Mouse (Mus musculus) stomach, embryonic 16.5 days (tissue): ENCODE measurements at regions not wholly inside any gene's neighbourhood (a gene's known extent, or its start where the extent isn't known, plus 50 kb on each side); places are given as distances from the start of the nearest gene placed in this dataset.

ENCODE experiments used
- ATAC-seq: fragments of 200-750 bp; cut with Nextera tagmentation; 2 replicates; pipeline ENCODE4 v1.8.0; 2017; ENCODE audit warnings: moderate number of reproducible peaks, moderate TSS enrichment; ENCODE audit not compliant: insufficient read depth, low FRiP score
- H3K27ac ChIP-seq: fragments of 300-500 bp; sonication (generic); 2 replicates; pipeline ENCODE4 v1.5.1; 2014; ENCODE audit warnings: low read length
- H3K27me3 ChIP-seq: fragments of 300-500 bp; sonication (generic); 2 replicates; pipeline ENCODE4 v1.6.1; 2014; ENCODE audit warnings: low read length, control low read depth, mixed read lengths; ENCODE audit not compliant: control insufficient read depth, insufficient read depth
- H3K36me3 ChIP-seq: fragments of 300-500 bp; sonication (generic); 2 replicates; pipeline ENCODE4 v1.6.1; 2014; ENCODE audit warnings: low read length; ENCODE audit not compliant: control insufficient read depth, insufficient read depth
- H3K4me1 ChIP-seq: fragments of 300-500 bp; sonication (generic); 2 replicates; pipeline ENCODE4 v1.6.1; 2014; ENCODE audit warnings: low read length, control low read depth, mixed read lengths; ENCODE audit not compliant: control insufficient read depth, insufficient read depth
- H3K4me2 ChIP-seq: fragments of 300-500 bp; sonication (generic); 2 replicates; pipeline ENCODE4 v1.6.1; 2014; ENCODE audit warnings: low read depth, low read length, mixed read lengths
- H3K4me3 ChIP-seq: fragments of 300-500 bp; sonication (generic); replicated peaks from 2 replicates; pipeline ENCODE4 v1.5.1; 2014; ENCODE audit warnings: mild to moderate bottlenecking, low read length
- H3K9ac ChIP-seq: fragments of 300-500 bp; sonication (generic); 2 replicates; pipeline ENCODE4 v1.6.1; 2014; ENCODE audit warnings: low read length
- H3K9me3 ChIP-seq: fragments of 300-500 bp; sonication (generic); replicated peaks from 2 replicates; pipeline ENCODE4 v1.6.1; 2016; ENCODE audit warnings: low read length, control low read depth; ENCODE audit not compliant: control insufficient read depth
- WGBS: fragments of 180-500 bp; shearing (Covaris S2); extraction: QIAGEN DNeasy Blood & Tissue Kit; methylation state at CpG from one replicate; pipeline ENCODE4 v1.1.7; 2014; 5-methylcytosine and 5-hydroxymethylcytosine counted together

DNA sequence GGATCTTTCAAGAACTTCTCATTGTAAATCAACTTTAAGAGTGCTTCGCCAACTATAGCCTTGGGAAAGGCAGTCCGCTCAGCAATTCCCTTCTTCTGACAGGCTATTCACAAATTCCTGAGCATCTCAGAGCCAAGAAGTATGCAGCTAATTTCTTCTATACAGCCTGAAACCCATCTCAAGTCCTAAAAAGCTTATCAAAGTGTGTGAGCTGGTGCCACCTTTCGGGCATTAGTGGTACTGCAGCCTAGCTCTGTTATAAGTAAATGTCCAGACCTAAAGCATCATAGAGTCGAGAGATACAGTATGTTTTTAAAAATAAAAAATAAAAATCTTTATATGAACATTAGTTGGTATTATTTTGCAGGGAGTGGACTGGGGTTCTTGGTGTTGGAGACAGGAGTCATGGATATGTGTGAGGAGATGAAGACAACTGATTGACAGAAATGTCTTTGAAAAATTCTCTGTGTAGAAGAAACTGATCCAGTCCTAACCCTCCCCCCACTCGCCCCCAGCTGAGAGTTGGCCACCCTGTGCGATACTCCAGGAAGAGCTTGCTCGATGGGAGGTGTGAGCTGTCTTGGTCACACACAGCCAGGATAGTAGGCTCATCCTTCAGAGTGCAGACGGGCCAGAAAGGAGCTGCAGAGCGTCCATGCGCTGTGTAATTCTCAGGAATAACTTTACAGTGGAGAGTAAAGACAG, 56.4 kb downstream of the Bod1 start:
- H3K36me3 ChIP-seq = no peaks in the 10 kb centered on the region
- no peak overlapping the region for H3K27ac ChIP-seq
- ATAC-seq = 0 out of 2 replicates have a peak, but pooled peaks have one; percentile 10
- H3K27me3 ChIP-seq = no peaks in the 10 kb centered on the region
- H3K4me3 ChIP-seq = no peak overlapping the region
- H3K4me1 ChIP-seq = no peaks in the 10 kb centered on the region
- H3K9me3 ChIP-seq = no peaks in the 10 kb centered on the region
- H3K4me2 ChIP-seq = no peak overlapping the region
- no peak overlapping the region for H3K9ac ChIP-seq
- WGBS = 59% methylated on average over 10 of the region's 10 CpGs

- no peak overlapping the region for H3K27ac ChIP-seq
- WGBS = 88% methylated on average over 7 of the region's 7 CpGs
- H3K27me3 ChIP-seq = no peaks in the 10 kb centered on the region
- no peak overlapping the region for H3K4me2 ChIP-seq
- no peak overlapping the region for H3K4me3 ChIP-seq
- no peaks in the 10 kb centered on the region for H3K4me1 ChIP-seq
- no peak overlapping the region for H3K9ac ChIP-seq
- H3K9me3 ChIP-seq = no peaks in the 10 kb centered on the region
- H3K36me3 ChIP-seq = no peaks in the 10 kb centered on the region
- no peak for ATAC-seq
Measured at GRCm38 (mm10) chr11:31614394-31614713, 57.3 kb downstream of the Bod1 start.

DNA sequence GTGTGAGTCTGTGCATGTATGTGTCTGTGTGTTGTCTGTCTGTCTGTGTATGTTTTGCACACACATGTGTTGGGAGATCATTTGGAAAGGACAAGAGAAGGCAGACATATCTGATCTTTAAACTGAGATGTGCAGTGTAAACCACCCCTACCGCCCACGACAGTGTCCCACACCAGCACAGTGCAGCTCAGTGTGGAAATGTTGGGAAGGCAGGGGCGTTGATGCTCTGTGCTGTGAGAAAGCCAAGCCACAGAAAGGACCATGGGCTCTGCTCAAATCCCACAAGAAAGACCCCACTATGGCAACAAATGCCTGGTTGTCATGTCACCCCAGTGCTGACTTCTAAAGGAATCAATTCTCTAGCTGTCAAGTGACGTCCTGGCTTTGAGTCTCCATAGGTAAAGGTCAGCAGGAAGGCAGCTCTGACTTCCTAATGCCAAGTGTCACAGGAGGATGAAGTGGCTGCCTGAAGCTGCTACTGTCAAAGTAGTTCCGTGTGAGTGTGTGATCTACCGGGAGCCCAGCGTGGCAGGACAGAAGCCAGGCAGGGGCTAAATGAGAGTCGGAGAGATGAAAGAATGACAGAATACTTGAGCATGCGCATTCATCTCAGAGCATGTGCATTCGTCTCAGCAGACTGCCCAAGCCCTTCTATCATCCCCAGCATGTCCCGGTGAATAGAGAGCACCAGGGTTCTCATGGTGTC, 57.8 kb downstream of the Bod1 start:
- no peak overlapping the region for H3K27ac ChIP-seq
- no peaks in the 10 kb centered on the region for H3K36me3 ChIP-seq
- no peaks in the 10 kb centered on the region for H3K4me1 ChIP-seq
- WGBS = 66% methylated on average over 11 of the region's 11 CpGs
- H3K4me2 ChIP-seq = no peak overlapping the region
- ATAC-seq = no peak
- no peaks in the 10 kb centered on the region for H3K9me3 ChIP-seq
- H3K9ac ChIP-seq = no peak overlapping the region
- H3K4me3 ChIP-seq = no peak overlapping the region
- H3K27me3 ChIP-seq = no peaks in the 10 kb centered on the region

GRCm38 (mm10) chr11:31608458-31608857, 63.2 kb downstream of the Bod1 start:
- WGBS = 82% methylated on average over 4 of the region's 4 CpGs
- H3K27ac ChIP-seq = no peak overlapping the region
- H3K4me1 ChIP-seq = 0 out of 2 replicates have a peak, but pooled peaks cover 6% of the 10 kb centered on the region
- H3K4me2 ChIP-seq = no peak overlapping the region
- H3K4me3 ChIP-seq = no peak overlapping the region
- no peak for ATAC-seq
- no peaks in the 10 kb centered on the region for H3K27me3 ChIP-seq
- no peak overlapping the region for H3K9ac ChIP-seq
- H3K36me3 ChIP-seq = no peaks in the 10 kb centered on the region
- no peaks in the 10 kb centered on the region for H3K9me3 ChIP-seq

GRCm38 (mm10) chr11:31601499-31601898, 70.2 kb downstream of the Bod1 start:
- Histone ChIP-seq H3K9ac (no peak overlapping the region), H3K27me3 (no peaks in the 10 kb centered on the region), H3K27ac (no peak overlapping the region), H3K4me1 (peaks cover 3% of the 10 kb centered on the region; the same call in 1 of the 2 replicates), H3K4me3 (no peak overlapping the region), H3K4me2 (no peak overlapping the region), H3K9me3 (no peaks in the 10 kb centered on the region), H3K36me3 (no peaks in the 10 kb centered on the region)
- WGBS = 83% methylated on average over 7 of the region's 7 CpGs
- no peak for ATAC-seq

- H3K4me2 ChIP-seq = no peak overlapping the region
Measured at GRCm38 (mm10) chr11:31593604-31594003, 78.1 kb downstream of the Bod1 start.

DNA sequence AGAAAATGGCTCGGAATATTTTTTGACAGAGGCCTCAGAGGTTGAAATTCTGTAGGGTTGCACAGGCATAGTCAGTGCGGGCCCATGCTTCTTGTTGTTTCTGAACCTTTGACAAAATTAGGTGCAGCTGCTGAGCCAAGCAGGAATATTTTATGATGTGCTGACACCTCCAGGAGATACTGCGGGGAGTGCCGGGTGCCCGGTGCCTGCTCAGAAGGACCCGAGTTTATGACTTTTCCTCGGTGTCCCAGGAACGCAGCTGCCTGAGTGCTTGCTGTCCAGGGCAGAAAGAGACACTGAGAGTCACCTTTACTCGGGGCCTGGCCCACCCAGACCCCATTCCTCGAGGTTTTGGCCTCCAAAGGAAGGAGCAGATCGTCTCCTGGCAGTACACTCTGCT, 79.6 kb downstream of the Bod1 start:
- Histone ChIP-seq H3K9me3 (no peaks in the 10 kb centered on the region), H3K4me1 (0 out of 2 replicates have a peak, but pooled peaks cover 3% of the 10 kb centered on the region), H3K27ac (peak overlapping the region; percentile 60; the same call in 1 of the 2 replicates), H3K36me3 (no peaks in the 10 kb centered on the region), H3K27me3 (no peaks in the 10 kb centered on the region), H3K4me3 (no peak overlapping the region), H3K4me2 (no peak overlapping the region), H3K9ac (peak overlapping the region; percentile 32; the same call in 1 of the 2 replicates)
- 70% methylated on average over 11 of the region's 11 CpGs for WGBS
- no peak for ATAC-seq

More at GRCm38 (mm10) chr11:31593604-31594003, 78.1 kb downstream of the Bod1 start:
- no peaks in the 10 kb centered on the region for H3K9me3 ChIP-seq
- 0 out of 2 replicates have a peak, but pooled peaks cover 3% of the 10 kb centered on the region for H3K4me1 ChIP-seq
- no peak overlapping the region for H3K4me3 ChIP-seq
- H3K36me3 ChIP-seq = no peaks in the 10 kb centered on the region
- H3K27me3 ChIP-seq = no peaks in the 10 kb centered on the region
- no peak overlapping the region for H3K27ac ChIP-seq
- H3K9ac ChIP-seq = no peak overlapping the region
- ATAC-seq = no peak
- 79% methylated on average over 2 of the region's 2 CpGs for WGBS

GRCm38 (mm10) chr11:31591037-31591554, 80.6 kb downstream of the Bod1 start:
- H3K36me3 ChIP-seq = no peaks in the 10 kb centered on the region
- 0 out of 2 replicates have a peak, but pooled peaks cover 3% of the 10 kb centered on the region for H3K4me1 ChIP-seq
- no peak overlapping the region for H3K4me3 ChIP-seq
- H3K27me3 ChIP-seq = no peaks in the 10 kb centered on the region
- 40% methylated on average over 6 of the region's 6 CpGs for WGBS
- no peak overlapping the region for H3K4me2 ChIP-seq
- peak overlapping the region; percentile 60; the same call in 1 of the 2 replicates for H3K27ac ChIP-seq
- H3K9ac ChIP-seq = no peak overlapping the region
- peak; percentile 83; the same call in 1 of the 2 replicates for ATAC-seq
- no peaks in the 10 kb centered on the region for H3K9me3 ChIP-seq

DNA sequence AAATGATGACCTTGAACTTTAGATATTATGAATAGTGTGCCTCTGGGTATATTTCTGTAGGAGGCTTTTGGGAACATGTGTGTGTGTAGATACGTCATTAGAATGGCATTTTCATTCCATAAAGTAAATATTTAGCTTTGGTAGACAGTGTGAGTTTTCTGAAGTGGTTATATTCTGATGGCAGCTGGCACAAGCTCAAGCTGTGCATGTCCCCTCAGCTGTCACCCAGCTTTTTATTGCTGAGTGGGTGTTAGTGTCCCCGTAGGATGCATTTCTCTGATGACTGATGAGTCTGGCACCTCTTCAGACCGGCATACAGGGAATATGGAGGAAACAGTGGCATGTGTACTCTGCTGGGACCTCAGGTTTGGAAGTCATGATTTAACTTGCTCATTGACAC, 96.7 kb downstream of the Bod1 start:
- Histone ChIP-seq H3K27me3 (no peaks in the 10 kb centered on the region), H3K27ac (no peak overlapping the region), H3K4me1 (no peaks in the 10 kb centered on the region), H3K4me2 (no peak overlapping the region), H3K9me3 (0 out of 2 replicates have a peak, but pooled peaks cover 3% of the 10 kb centered on the region), H3K9ac (no peak overlapping the region), H3K4me3 (no peak overlapping the region), H3K36me3 (no peaks in the 10 kb centered on the region)
- WGBS = 31% methylated on average over 3 of the region's 3 CpGs
- no peak for ATAC-seq
